Mouse (Mus musculus): Measurements from ENCODE around the gene Eif2s1. TPM values are rescaled to one million over a fixed set of nuclear protein-coding genes. Genes with fewer than 3 reads are reported as not detected.
"Not testable (repeated sequence)": the region's sequence is repeated elsewhere in the genome, so short reads cannot be mapped to it uniquely, and the experiment has no call there.

Gene Eif2s1
- polyA plus RNA-seq, 1 experiment from 2014 or later, result 214 TPM

GRCm38 (mm10) chr12:78918227-78919078 lies 56.8 kb downstream of the Eif2s1 start:
- H3K27ac ChIP-seq, result no peak overlapping the region
- 10% methylated on average over 11 of the region's 11 CpGs for WGBS
- no peaks in the 10 kb centered on the region for H3K36me3 ChIP-seq
- H3K4me1 ChIP-seq, result peaks cover 5% of the 10 kb centered on the region; the same call in 1 of the 2 replicates
- H3K9me3 ChIP-seq, result no peaks in the 10 kb centered on the region
- H3K27me3 ChIP-seq, result peaks cover 10% of the 10 kb centered on the region
- peak overlapping the region; percentile 49 for H3K4me2 ChIP-seq (replicated peaks)
- no peak; the same call in 1 of the 2 replicates for ATAC-seq (ENCODE audit: low FRiP score, low read depth)
- no peak overlapping the region for H3K9ac ChIP-seq
- H3K4me3 ChIP-seq, result no peak overlapping the region

DNA sequence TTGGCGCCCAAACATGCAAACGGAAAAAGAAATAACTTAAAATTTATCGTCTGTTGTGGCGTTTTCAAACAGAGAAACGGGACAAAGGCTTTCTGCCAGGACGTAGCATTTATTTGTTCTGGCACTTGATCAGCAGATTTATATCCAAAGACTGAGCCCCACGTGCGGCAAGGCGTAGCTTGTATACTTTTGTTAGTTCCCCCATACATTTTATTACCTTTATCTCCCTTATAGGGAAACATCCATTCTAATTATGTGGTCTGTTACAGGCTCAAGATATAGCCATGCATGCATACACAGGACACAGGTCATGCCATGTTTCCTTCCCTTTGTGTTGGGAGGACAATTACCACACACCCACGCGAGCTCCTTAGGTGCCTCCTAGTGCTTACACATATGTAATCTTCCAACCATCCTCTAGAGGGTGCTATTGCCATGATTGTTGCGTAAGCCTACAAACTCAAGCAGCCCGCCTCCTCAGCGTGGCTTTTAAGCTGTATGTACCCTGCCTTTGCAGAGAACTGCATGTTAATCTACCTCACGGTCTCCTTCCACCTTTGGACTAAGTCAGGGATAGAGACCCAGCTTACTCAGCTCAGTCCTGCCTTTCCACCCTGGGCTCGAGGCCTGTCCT lies 57.6 kb downstream of the Eif2s1 start:
- WGBS, result 28% methylated on average over 16 of the region's 16 CpGs
- peak; percentile 60 for ATAC-seq (ENCODE audit: low FRiP score, low read depth)
- Histone ChIP-seq H3K36me3 (no peaks in the 10 kb centered on the region), H3K27me3 (peaks cover 3% of the 10 kb centered on the region), H3K4me2 (replicated peaks) (peak overlapping the region; percentile 49), H3K9me3 (no peaks in the 10 kb centered on the region), H3K4me3 (no peak overlapping the region), H3K9ac (no peak overlapping the region), H3K27ac (no peak overlapping the region), H3K4me1 (peaks cover 5% of the 10 kb centered on the region; the same call in 1 of the 2 replicates)

- no peaks in the 10 kb centered on the region for H3K36me3 ChIP-seq
- no peak overlapping the region for H3K4me3 ChIP-seq
- no peak overlapping the region for H3K9ac ChIP-seq
- peaks cover 5% of the 10 kb centered on the region; the same call in 1 of the 2 replicates for H3K4me1 ChIP-seq
- H3K9me3 ChIP-seq, result no peaks in the 10 kb centered on the region
- no peak for ATAC-seq (ENCODE audit: low FRiP score, low read depth)
- H3K27ac ChIP-seq, result no peak overlapping the region
- WGBS, result 54% methylated on average over 4 of the region's 4 CpGs
- H3K27me3 ChIP-seq, result no peaks in the 10 kb centered on the region
- H3K4me2 ChIP-seq (replicated peaks), result no peak overlapping the region
These were observed 59.8 kb downstream of the Eif2s1 start for GRCm38 (mm10) chr12:78921421-78921820.

DNA sequence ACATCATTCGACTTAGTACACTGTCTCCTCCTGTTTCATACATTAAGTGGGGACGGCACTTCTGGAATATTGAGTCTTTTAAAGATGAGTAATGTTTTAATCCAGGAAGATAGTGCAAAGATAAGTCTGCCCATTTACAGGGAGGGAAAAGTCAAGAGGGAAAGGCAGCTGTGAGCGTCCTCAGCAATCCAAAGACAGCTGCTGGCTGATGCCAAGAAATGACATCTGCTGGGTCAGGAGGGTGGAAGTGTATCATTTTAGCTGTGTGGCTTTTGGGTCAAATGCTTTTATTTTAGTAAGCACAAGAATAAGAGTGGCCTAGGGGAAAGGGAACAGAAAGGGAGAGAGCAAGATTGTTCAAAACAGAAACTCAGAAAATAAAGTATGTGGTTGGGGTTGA lies 60.4 kb downstream of the Eif2s1 start:
- WGBS, result 74% methylated on average over 3 of the region's 3 CpGs
- no peaks in the 10 kb centered on the region for H3K36me3 ChIP-seq
- H3K4me2 ChIP-seq (replicated peaks), result no peak overlapping the region
- no peak overlapping the region for H3K4me3 ChIP-seq
- peaks cover 5% of the 10 kb centered on the region; the same call in 1 of the 2 replicates for H3K4me1 ChIP-seq
- ATAC-seq (ENCODE audit: low FRiP score, low read depth), result no peak
- H3K9ac ChIP-seq, result no peak overlapping the region
- H3K9me3 ChIP-seq, result no peaks in the 10 kb centered on the region
- no peak overlapping the region for H3K27ac ChIP-seq
- no peaks in the 10 kb centered on the region for H3K27me3 ChIP-seq

- not testable (repeated sequence) for H3K36me3 ChIP-seq; ATAC-seq (ENCODE audit: low FRiP score, low read depth)
These were observed 61.4 kb downstream of the Eif2s1 start for GRCm38 (mm10) chr12:78922977-78923376.

DNA sequence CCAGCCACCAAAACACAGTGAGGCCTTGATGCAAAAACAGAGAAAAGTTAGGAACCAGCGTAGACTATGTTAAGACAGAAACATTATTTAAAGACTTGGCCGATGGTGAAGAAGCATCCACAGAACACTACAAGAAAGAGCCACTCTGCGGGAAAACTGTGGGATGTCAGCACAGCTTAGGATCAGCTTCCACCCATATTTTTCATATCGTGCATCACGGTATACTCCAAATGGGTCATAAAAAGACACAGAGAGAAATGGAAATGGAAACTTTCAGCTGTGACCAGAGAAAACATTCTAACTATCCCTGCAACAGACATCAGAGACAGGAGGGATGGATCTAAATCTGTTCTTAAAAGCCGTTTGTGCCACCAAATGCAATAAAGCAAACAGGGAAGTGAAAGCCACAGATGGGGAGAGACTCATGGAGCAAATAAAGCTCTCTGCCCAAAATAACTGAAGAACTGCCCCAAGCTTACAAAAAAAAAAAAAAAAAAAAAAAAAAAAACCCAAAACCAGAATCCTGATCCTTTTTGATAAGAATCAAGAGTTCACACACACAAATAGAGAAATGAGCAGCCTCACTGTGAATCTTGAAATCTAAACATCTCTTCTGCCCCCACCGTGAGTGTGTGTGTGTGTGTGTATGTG lies 62.0 kb downstream of the Eif2s1 start:
- no peaks in the 10 kb centered on the region for H3K36me3 ChIP-seq
- H3K4me3 ChIP-seq, result no peak overlapping the region
- H3K4me1 ChIP-seq, result peaks cover 5% of the 10 kb centered on the region; the same call in 1 of the 2 replicates
- ATAC-seq (ENCODE audit: low FRiP score, low read depth), result no peak
- H3K9ac ChIP-seq, result no peak overlapping the region
- no peak overlapping the region for H3K4me2 ChIP-seq (replicated peaks)
- no peaks in the 10 kb centered on the region for H3K27me3 ChIP-seq
- no peaks in the 10 kb centered on the region for H3K9me3 ChIP-seq
- WGBS, result 83% methylated on average over 7 of the region's 7 CpGs
- no peak overlapping the region for H3K27ac ChIP-seq

More at GRCm38 (mm10) chr12:78922977-78923376, 61.4 kb downstream of the Eif2s1 start:
- not testable (repeated sequence) for H3K4me1 ChIP-seq; H3K4me3 ChIP-seq; H3K27me3 ChIP-seq; H3K27ac ChIP-seq; H3K9me3 ChIP-seq; H3K9ac ChIP-seq; H3K4me2 ChIP-seq (replicated peaks)

- Histone ChIP-seq H3K4me1 (no peaks in the 10 kb centered on the region), H3K36me3 (no peaks in the 10 kb centered on the region), H3K9ac (no peak overlapping the region), H3K4me3 (no peak overlapping the region), H3K9me3 (no peaks in the 10 kb centered on the region), H3K4me2 (replicated peaks) (no peak overlapping the region), H3K27ac (no peak overlapping the region), H3K27me3 (no peaks in the 10 kb centered on the region)
- no peak for ATAC-seq (ENCODE audit: low FRiP score, low read depth)
- WGBS, result 72% methylated on average over 5 of the region's 5 CpGs
These were observed 65.7 kb downstream of the Eif2s1 start for GRCm38 (mm10) chr12:78927287-78927686.

- ATAC-seq (ENCODE audit: low FRiP score, low read depth), result no peak
- no peak overlapping the region for H3K9ac ChIP-seq
- H3K4me1 ChIP-seq, result no peaks in the 10 kb centered on the region
- WGBS, result 74% methylated on average over 1 of the region's 1 CpGs
- no peaks in the 10 kb centered on the region for H3K27me3 ChIP-seq
- H3K27ac ChIP-seq, result no peak overlapping the region
- H3K9me3 ChIP-seq, result no peaks in the 10 kb centered on the region
- no peak overlapping the region for H3K4me3 ChIP-seq
- no peak overlapping the region for H3K4me2 ChIP-seq (replicated peaks)
- no peaks in the 10 kb centered on the region for H3K36me3 ChIP-seq
These were observed 68.3 kb downstream of the Eif2s1 start for GRCm38 (mm10) chr12:78929900-78930299.

DNA sequence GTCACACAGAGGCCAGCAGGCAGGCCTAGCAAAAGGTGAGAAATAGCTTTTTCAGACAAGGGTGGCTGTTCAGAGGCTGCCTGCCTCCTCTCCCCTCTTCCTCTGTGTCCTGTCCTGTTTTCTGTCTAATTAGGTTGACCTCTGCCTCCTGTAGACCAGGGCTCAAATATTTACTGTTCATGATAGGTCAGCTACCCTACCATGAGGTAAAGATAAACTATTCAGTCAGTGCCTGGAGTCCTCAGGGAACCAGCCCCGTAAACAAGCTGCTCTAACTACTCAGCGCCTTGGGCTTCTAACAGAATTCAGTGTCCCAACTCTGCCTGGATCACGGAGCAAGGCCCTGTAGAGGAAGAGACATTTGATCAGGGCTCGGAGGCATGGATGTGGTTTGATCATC lies 74.9 kb downstream of the Eif2s1 start:
- no peaks in the 10 kb centered on the region for H3K27me3 ChIP-seq
- H3K27ac ChIP-seq, result no peak overlapping the region
- no peaks in the 10 kb centered on the region for H3K36me3 ChIP-seq
- no peak overlapping the region for H3K9ac ChIP-seq
- no peak overlapping the region for H3K4me3 ChIP-seq
- 30% methylated on average over 4 of the region's 4 CpGs for WGBS
- H3K4me1 ChIP-seq, result no peaks in the 10 kb centered on the region
- ATAC-seq (ENCODE audit: low FRiP score, low read depth), result no peak
- H3K9me3 ChIP-seq, result no peaks in the 10 kb centered on the region
- no peak overlapping the region for H3K4me2 ChIP-seq (replicated peaks)

Other genes starting within 250 kb of the Eif2s1 start
- gene Fam71d, start 170.3 kb upstream of the Eif2s1 start, polyA plus RNA-seq (2015; fragmentation: Nextera tagmentation; extraction: Ambion mirVana), result not detected in 2 replicates
- gene Mpp5, start 112.9 kb upstream of the Eif2s1 start, polyA plus RNA-seq (2015; fragmentation: Nextera tagmentation; extraction: Ambion mirVana), result 20.0 and 21.3 TPM in 2 replicates
- 60.1 and 61.7 TPM in 2 replicates for gene Atp6v1d, start 181 bp upstream of the Eif2s1 start, polyA plus RNA-seq (2015; fragmentation: Nextera tagmentation; extraction: Ambion mirVana)
- gene Plek2, start 45.1 kb downstream of the Eif2s1 start, polyA plus RNA-seq (2015; fragmentation: Nextera tagmentation; extraction: Ambion mirVana), result 2.8 TPM in 2 replicates
- 4.8 and 5.3 TPM in 2 replicates for gene Tmem229b, start 145.8 kb downstream of the Eif2s1 start, polyA plus RNA-seq (2015; fragmentation: Nextera tagmentation; extraction: Ambion mirVana)
- 1.7 TPM in 2 replicates for gene Plekhh1, start 167.3 kb downstream of the Eif2s1 start, polyA plus RNA-seq (2015; fragmentation: Nextera tagmentation; extraction: Ambion mirVana)
- gene Pigh, start 227.8 kb downstream of the Eif2s1 start, polyA plus RNA-seq (2015; fragmentation: Nextera tagmentation; extraction: Ambion mirVana), result 36.0 and 37.0 TPM in 2 replicates